Mouse (Mus musculus) liver, embryonic 13.5 days (tissue): ENCODE results near the gene Tmem26. TPM values are rescaled to one million over a fixed set of nuclear protein-coding genes. Genes with fewer than 3 reads are reported as not detected.

Source experiments
- ATAC-seq: fragments of 200-750 bp; cut with Nextera tagmentation; 2 replicates; pipeline ENCODE4 v1.8.0; 2017; ENCODE audit warnings: low read depth, mild to moderate bottlenecking, moderate number of reproducible peaks, moderate library complexity
- DNase-seq: peaks from one replicate; pipeline ENCODE4 v3.0.0; 2022
- H3K27ac ChIP-seq: fragments of 300-500 bp; sonication (generic); 2 replicates; pipeline ENCODE4 v1.5.1; 2015; ENCODE audit warnings: moderate library complexity, mild to moderate bottlenecking, inconsistent platforms
- H3K27me3 ChIP-seq: fragments of 300-500 bp; sonication (generic); 2 replicates; pipeline ENCODE4 v1.6.1; 2015; ENCODE audit warnings: mild to moderate bottlenecking, inconsistent platforms
- H3K36me3 ChIP-seq: fragments of 300-500 bp; sonication (generic); 2 replicates; pipeline ENCODE4 v1.6.1; 2015; ENCODE audit warnings: mild to moderate bottlenecking, inconsistent platforms
- H3K4me1 ChIP-seq: fragments of 300-500 bp; sonication (generic); replicated peaks from 2 replicates; pipeline ENCODE4 v1.6.1; 2015; ENCODE audit warnings: inconsistent platforms
- H3K4me2 ChIP-seq: fragments of 300-500 bp; sonication (generic); 2 replicates; pipeline ENCODE4 v1.6.1; 2015; ENCODE audit warnings: inconsistent platforms, mild to moderate bottlenecking, moderate library complexity
- H3K4me3 ChIP-seq: fragments of 300-500 bp; sonication (generic); replicated peaks from 2 replicates; pipeline ENCODE4 v1.5.1; 2015; ENCODE audit warnings: mild to moderate bottlenecking, inconsistent platforms
- H3K9ac ChIP-seq: fragments of 300-500 bp; sonication (generic); 2 replicates; pipeline ENCODE4 v1.6.1; 2015; ENCODE audit warnings: mild to moderate bottlenecking, inconsistent platforms
- H3K9me3 ChIP-seq: fragments of 300-500 bp; sonication (generic); replicated peaks from 2 replicates; pipeline ENCODE4 v1.6.1; 2016; ENCODE audit warnings: inconsistent platforms
- WGBS: fragments of 180-500 bp; shearing (Covaris S2); methylation state at CpG from one replicate; pipeline ENCODE4 v1.1.7; 2015; ENCODE audit not compliant: insufficient replicate concordance; 5-methylcytosine and 5-hydroxymethylcytosine counted together
- polyA plus RNA-seq: library from polyadenylated mRNA; unstranded; fragments of >200 nt; fragmentation: Nextera tagmentation; extraction: Ambion mirVana; gene quantifications from 2 replicates; pipeline ENCODE4 v1.2.1, GENCODE M21; 2015

Tmem26 gene
- polyA plus RNA-seq, 1 experiment from 2014 or later = 1.5 TPM

GRCm38 (mm10) chr10:68759238-68759637, 35.8 kb downstream of the Tmem26 start:
- no peaks in the 10 kb centered on the region for H3K27me3 ChIP-seq
- no peaks in the 10 kb centered on the region for H3K36me3 ChIP-seq
- ATAC-seq = no peak
- no peak overlapping the region for H3K27ac ChIP-seq
- H3K9ac ChIP-seq = no peak overlapping the region
- no peak for DNase-seq
- H3K9me3 ChIP-seq = no peaks in the 10 kb centered on the region
- H3K4me1 ChIP-seq = no peaks in the 10 kb centered on the region
- no peak overlapping the region for H3K4me2 ChIP-seq
- H3K4me3 ChIP-seq = no peak overlapping the region
- 14% methylated on average over 5 of the region's 5 CpGs for WGBS

DNA sequence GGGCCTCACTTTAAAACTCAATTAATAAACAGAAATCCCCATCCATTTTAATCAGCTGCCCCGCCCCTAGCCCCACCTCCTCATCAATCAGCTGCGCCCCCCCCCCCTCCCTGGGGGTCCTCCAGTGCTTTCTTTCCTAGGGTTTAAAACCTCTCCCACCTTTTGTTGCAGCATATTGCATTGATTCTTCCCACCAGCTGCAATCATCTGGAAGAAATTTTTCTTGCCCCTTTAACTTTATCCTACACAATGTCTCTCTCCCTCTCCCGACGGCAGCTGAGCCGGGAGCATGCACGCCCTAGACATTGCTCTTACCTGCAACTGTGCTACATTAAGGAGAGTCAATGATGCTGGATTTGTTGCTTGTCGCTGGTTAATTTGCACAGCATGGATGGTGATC, 36.3 kb downstream of the Tmem26 start:
- 83% methylated on average over 7 of the region's 7 CpGs for WGBS
- no peaks in the 10 kb centered on the region for H3K36me3 ChIP-seq
- no peak overlapping the region for H3K4me3 ChIP-seq
- no peaks in the 10 kb centered on the region for H3K27me3 ChIP-seq
- no peak overlapping the region for H3K27ac ChIP-seq
- DNase-seq = no peak
- no peak overlapping the region for H3K4me2 ChIP-seq
- no peak overlapping the region for H3K9ac ChIP-seq
- no peak for ATAC-seq
- H3K9me3 ChIP-seq = no peaks in the 10 kb centered on the region
- H3K4me1 ChIP-seq = no peaks in the 10 kb centered on the region

DNA sequence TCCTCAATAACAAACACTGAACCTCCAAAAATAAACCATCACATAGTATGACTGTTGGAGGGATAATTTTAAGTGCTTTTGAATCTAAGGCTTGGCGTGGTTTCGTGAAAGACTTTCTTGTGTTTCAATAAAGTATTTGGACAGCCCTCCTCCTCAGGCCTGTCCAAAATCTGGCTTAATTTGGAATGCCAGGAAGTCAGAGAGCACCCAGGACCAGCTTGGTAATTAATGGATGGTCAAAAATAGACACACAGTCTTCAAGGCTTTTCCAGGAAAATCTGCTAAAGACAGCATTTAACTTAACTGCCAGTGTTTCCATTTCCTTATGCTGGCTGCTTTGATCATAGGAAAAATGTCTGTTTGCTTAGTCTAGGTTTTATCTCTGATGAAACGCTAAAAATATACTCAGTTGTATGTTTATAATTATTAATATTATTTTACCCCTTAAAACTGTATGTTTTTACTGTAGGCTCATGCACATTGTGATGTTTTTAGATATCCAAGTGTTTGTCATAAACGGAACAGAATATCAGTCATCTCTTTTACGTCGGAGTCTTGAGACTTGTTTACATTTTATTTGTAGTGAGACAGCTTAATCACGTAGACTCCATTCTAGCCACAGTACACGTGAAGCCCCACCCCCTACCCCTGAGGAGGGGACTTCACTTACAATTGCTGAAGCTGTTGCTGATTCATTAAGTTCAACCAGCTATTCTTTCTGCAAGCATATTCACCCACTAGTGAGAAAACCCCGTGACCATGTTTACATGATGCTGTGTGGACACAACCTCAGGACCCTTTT, 57.8 kb downstream of the Tmem26 start:
- Histone ChIP-seq H3K27me3 (no peaks in the 10 kb centered on the region), H3K36me3 (no peaks in the 10 kb centered on the region), H3K4me1 (no peaks in the 10 kb centered on the region), H3K4me2 (no peak overlapping the region), H3K4me3 (no peak overlapping the region), H3K9ac (no peak overlapping the region), H3K27ac (no peak overlapping the region), H3K9me3 (no peaks in the 10 kb centered on the region)
- WGBS = 68% methylated on average over 9 of the region's 9 CpGs
- no peak for ATAC-seq
- DNase-seq = no peak

DNA sequence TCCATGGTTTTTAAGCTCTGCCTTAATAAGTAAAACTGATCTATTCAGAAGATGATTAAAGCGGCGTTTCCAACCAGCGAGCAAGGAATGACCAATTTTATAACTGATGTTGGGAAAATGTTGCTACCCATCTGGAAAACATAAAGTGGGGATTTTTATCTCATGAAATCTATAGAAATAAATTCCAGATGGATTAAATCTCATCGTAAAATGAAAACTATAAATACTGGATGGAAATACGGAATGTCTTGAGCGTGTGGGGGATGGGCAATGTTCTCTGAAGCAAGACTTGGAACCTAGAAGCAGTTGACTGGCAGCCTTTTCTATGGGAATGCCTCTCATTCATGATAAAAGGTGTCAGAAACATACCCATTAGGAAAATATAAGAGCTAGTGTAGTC, 59.3 kb downstream of the Tmem26 start:
- no peaks in the 10 kb centered on the region for H3K9me3 ChIP-seq
- H3K9ac ChIP-seq = no peak overlapping the region
- no peak overlapping the region for H3K4me3 ChIP-seq
- H3K36me3 ChIP-seq = no peaks in the 10 kb centered on the region
- H3K4me2 ChIP-seq = no peak overlapping the region
- ATAC-seq (no peak), DNase-seq (no peak)
- no peaks in the 10 kb centered on the region for H3K4me1 ChIP-seq
- WGBS = 82% methylated on average over 6 of the region's 6 CpGs
- no peaks in the 10 kb centered on the region for H3K27me3 ChIP-seq
- no peak overlapping the region for H3K27ac ChIP-seq

DNA sequence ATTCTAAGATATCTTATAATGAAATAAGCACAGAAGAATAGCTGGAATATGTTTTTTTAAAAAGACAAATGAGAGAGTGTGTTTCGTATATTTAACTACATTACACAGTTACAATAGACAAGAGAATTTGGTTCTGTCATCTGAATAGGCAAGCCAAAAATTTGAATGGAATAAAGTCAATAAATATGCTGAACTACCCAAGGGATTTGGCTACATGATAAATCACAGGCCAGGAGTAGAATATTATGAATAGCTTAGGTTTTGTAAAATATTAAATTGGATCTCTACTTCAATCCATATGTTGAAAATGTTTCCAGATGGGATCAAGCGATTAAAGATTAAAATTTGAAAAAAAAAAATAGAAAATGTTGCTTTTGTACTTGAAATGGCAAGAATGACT, 60.4 kb downstream of the Tmem26 start:
- H3K4me1 ChIP-seq = no peaks in the 10 kb centered on the region
- no peaks in the 10 kb centered on the region for H3K9me3 ChIP-seq
- no peak for ATAC-seq
- no peaks in the 10 kb centered on the region for H3K27me3 ChIP-seq
- no peak for DNase-seq
- 69% methylated on average over 2 of the region's 2 CpGs for WGBS
- H3K4me2 ChIP-seq = no peak overlapping the region
- H3K4me3 ChIP-seq = no peak overlapping the region
- H3K9ac ChIP-seq = no peak overlapping the region
- H3K36me3 ChIP-seq = no peaks in the 10 kb centered on the region
- no peak overlapping the region for H3K27ac ChIP-seq

- Histone ChIP-seq H3K9ac (no peak overlapping the region), H3K27ac (no peak overlapping the region), H3K4me2 (no peak overlapping the region), H3K9me3 (no peaks in the 10 kb centered on the region), H3K27me3 (no peaks in the 10 kb centered on the region), H3K4me3 (no peak overlapping the region), H3K4me1 (no peaks in the 10 kb centered on the region), H3K36me3 (no peaks in the 10 kb centered on the region)
- ATAC-seq (no peak), DNase-seq (no peak)
- WGBS = 59% methylated on average over 1 of the region's 1 CpGs
Measured at GRCm38 (mm10) chr10:68784463-68784862, 61.0 kb downstream of the Tmem26 start.

DNA sequence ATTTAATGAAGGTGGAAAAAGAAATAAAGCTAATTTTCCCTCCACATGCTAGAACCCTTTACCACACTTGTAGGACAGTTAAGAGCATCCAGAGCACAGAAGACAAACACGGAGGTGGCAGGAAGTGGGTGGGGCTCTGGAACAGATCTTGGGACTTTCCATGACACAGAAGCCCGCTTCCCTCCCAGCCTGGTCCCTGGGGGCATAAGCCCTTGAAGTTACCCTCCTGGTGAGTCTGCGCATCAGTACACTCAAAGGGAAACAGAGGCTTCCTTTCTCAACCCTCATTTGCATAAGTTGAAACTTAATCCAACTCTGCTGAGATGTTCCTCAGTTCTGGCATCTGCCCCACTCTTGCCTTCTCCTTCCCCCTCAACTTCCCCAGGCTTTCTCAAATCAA, 72.0 kb downstream of the Tmem26 start:
- no peaks in the 10 kb centered on the region for H3K9me3 ChIP-seq
- H3K4me2 ChIP-seq = no peak overlapping the region
- no peaks in the 10 kb centered on the region for H3K27me3 ChIP-seq
- H3K4me3 ChIP-seq = no peak overlapping the region
- 24% methylated on average over 3 of the region's 3 CpGs for WGBS
- H3K9ac ChIP-seq = no peak overlapping the region
- H3K4me1 ChIP-seq = no peaks in the 10 kb centered on the region
- H3K36me3 ChIP-seq = no peaks in the 10 kb centered on the region
- DNase-seq (no peak), ATAC-seq (no peak)
- H3K27ac ChIP-seq = no peak overlapping the region

- Histone ChIP-seq H3K27ac (no peak overlapping the region), H3K9me3 (no peaks in the 10 kb centered on the region), H3K36me3 (no peaks in the 10 kb centered on the region), H3K4me3 (no peak overlapping the region), H3K9ac (no peak overlapping the region), H3K4me2 (no peak overlapping the region), H3K27me3 (no peaks in the 10 kb centered on the region), H3K4me1 (no peaks in the 10 kb centered on the region)
- 66% methylated on average over 7 of the region's 7 CpGs for WGBS
- ATAC-seq (no peak), DNase-seq (no peak)
Measured at GRCm38 (mm10) chr10:68799883-68800282, 76.4 kb downstream of the Tmem26 start.

- H3K27ac ChIP-seq = no peak overlapping the region
- no peak for ATAC-seq
- 74% methylated on average over 7 of the region's 7 CpGs for WGBS
- no peak for DNase-seq
- H3K4me3 ChIP-seq = no peak overlapping the region
- no peaks in the 10 kb centered on the region for H3K4me1 ChIP-seq
- no peaks in the 10 kb centered on the region for H3K9me3 ChIP-seq
- no peaks in the 10 kb centered on the region for H3K27me3 ChIP-seq
- H3K4me2 ChIP-seq = no peak overlapping the region
- no peak overlapping the region for H3K9ac ChIP-seq
- H3K36me3 ChIP-seq = no peaks in the 10 kb centered on the region
Measured at GRCm38 (mm10) chr10:68800339-68800738, 76.9 kb downstream of the Tmem26 start.

DNA sequence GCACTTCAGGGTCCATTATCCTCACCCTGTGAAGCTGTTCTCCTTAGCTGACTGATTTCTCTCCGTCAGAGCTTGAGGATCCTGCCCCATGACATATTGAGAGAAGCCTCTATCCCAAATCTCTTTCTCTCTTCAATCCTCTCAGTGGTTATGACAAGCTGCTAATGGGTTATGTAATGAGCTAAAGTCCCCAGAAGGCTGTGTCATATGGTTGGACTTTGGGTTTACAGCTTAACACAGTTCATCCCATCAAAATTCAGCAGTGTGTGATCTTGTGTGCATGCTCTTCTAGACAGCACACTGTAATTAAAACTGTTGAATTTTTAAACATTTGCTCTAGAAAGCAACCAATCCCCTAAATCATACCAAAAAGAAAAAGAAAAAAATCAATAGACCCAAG, 82.9 kb downstream of the Tmem26 start:
- Histone ChIP-seq H3K27me3 (no peaks in the 10 kb centered on the region), H3K36me3 (no peaks in the 10 kb centered on the region), H3K4me2 (no peak overlapping the region), H3K27ac (no peak overlapping the region), H3K4me3 (no peak overlapping the region), H3K4me1 (no peaks in the 10 kb centered on the region), H3K9me3 (0 out of 2 replicates have a peak, but pooled peaks cover 2% of the 10 kb centered on the region), H3K9ac (no peak overlapping the region)
- WGBS = 55% methylated on average over 1 of the region's 1 CpGs
- ATAC-seq (no peak), DNase-seq (no peak)

DNA sequence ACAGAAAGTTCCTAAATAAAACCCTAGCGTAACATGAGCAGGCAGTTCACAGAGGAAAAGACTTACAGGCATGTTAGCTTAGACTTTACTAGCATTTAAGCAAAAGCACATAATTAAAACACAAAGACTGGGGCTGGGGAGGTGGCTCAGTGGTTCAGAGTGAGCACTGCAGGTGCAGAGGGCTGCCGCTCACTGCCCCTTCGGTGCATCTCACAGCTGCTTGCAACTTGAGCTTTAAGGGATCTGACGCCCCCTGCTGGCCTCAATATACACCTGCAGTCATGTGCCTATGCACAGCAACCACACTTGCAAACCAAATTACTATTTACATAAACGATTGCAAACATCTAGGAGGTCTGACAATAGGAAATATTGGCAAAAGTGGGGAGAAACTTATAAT, 87.5 kb downstream of the Tmem26 start:
- Histone ChIP-seq H3K9me3 (0 out of 2 replicates have a peak, but pooled peaks cover 2% of the 10 kb centered on the region), H3K9ac (no peak overlapping the region), H3K36me3 (no peaks in the 10 kb centered on the region), H3K4me1 (no peaks in the 10 kb centered on the region), H3K4me3 (no peak overlapping the region), H3K27me3 (no peaks in the 10 kb centered on the region), H3K27ac (no peak overlapping the region), H3K4me2 (no peak overlapping the region)
- WGBS = 75% methylated on average over 5 of the region's 5 CpGs
- DNase-seq (no peak), ATAC-seq (no peak)

GRCm38 (mm10) chr10:68812699-68813098, 89.3 kb downstream of the Tmem26 start:
- no peaks in the 10 kb centered on the region for H3K4me1 ChIP-seq
- WGBS = 84% methylated on average over 12 of the region's 12 CpGs
- no peak overlapping the region for H3K4me2 ChIP-seq
- H3K9me3 ChIP-seq = 0 out of 2 replicates have a peak, but pooled peaks cover 2% of the 10 kb centered on the region
- no peak overlapping the region for H3K4me3 ChIP-seq
- no peaks in the 10 kb centered on the region for H3K27me3 ChIP-seq
- H3K27ac ChIP-seq = no peak overlapping the region
- DNase-seq (no peak), ATAC-seq (no peak)
- no peaks in the 10 kb centered on the region for H3K36me3 ChIP-seq
- no peak overlapping the region for H3K9ac ChIP-seq
